9 mouse cellular contexts compared by ENCODE assay signal in genomic region chrX:155625671-155626196, GRCm38 (mm10). TPM values are rescaled to one million over a fixed set of nuclear protein-coding genes. Genes with fewer than 3 reads are reported as not detected.
DNase-seq lines count a peak whose midpoint lies in the region; ATAC-seq and TF ChIP-seq lines count a peak whose summit lies in the region.
"Had no signal": no experiment of that assay in that cellular context is flagged by ENCODE, and none has a peak within 500 bp of the region (broad histone marks: within the 10 kb centered on the region; RNA-seq: fewer than 3 reads in every experiment).

No protein-coding gene starts in this region.

- TF ChIP-seq CTCF in embryonic fibroblast, embryonic 13.5 days (IDR thresholded peaks at IDR 0.05; ENCODE audit: borderline replicate concordance, insufficient read depth, low read length), result no peak

- no peaks in the 10 kb centered on the region for H3K9me3 ChIP-seq in limb, embryonic 12.5 days

- WGBS in limb, embryonic 12.5 days, result 12% methylated on average over 13 of the region's 13 CpGs

- H3K36me3 ChIP-seq in limb, embryonic 12.5 days, result no peaks in the 10 kb centered on the region

- no peak overlapping the region for H3K27ac ChIP-seq in embryonic fibroblast, embryonic 13.5 days (ENCODE audit: insufficient read depth, low read length)
- no peak overlapping the region for H3K27ac ChIP-seq in limb, embryonic 12.5 days

- TF ChIP-seq POLR2A in embryonic fibroblast, embryonic 13.5 days (IDR thresholded peaks at IDR 0.05; ENCODE audit: low read depth, low read length), result no peak

- no peak overlapping the region for H3K9ac ChIP-seq in limb, embryonic 12.5 days (replicated peaks)

- intact Hi-C loops in left cerebral cortex, postnatal 4 days (cut with DNase I), result loop anchor here (10.0 kb wide), 2 partner anchors 1679 to 1829 kb away; no protein-coding TSS in a partner anchor

- ATAC-seq in limb, embryonic 12.5 days (ENCODE audit: insufficient number of reproducible peaks, insufficient read depth, low FRiP score, low TSS enrichment, low read depth), result no peak

- H3K4me1 ChIP-seq in embryonic fibroblast, embryonic 13.5 days (ENCODE audit: control insufficient read depth, insufficient read depth, low read length), result no peaks in the 10 kb centered on the region
- no peaks in the 10 kb centered on the region; the same call in 1 of the 2 replicates for H3K4me1 ChIP-seq in limb, embryonic 12.5 days (replicated peaks)

- peak overlapping the region; percentile 39 for H3K4me2 ChIP-seq in limb, embryonic 12.5 days

- peaks cover 54% of the 10 kb centered on the region for H3K27me3 ChIP-seq in limb, embryonic 12.5 days

- peak overlapping the region; percentile 18; the same call in 1 of the 2 replicates for H3K4me3 ChIP-seq in embryonic fibroblast, embryonic 13.5 days (ENCODE audit: insufficient read depth, low read length)
- H3K4me3 ChIP-seq in limb, embryonic 12.5 days (replicated peaks), result no peak overlapping the region
- H3K4me3 ChIP-seq: megakaryocyte, embryonic 14.5 days had no signal

- DNase-seq in left cerebral cortex, adult 11 months (ENCODE audit: low spot score), result peak; percentile 4
- no peak for DNase-seq in left cerebral cortex, postnatal 4 days
- peak; percentile 6 for DNase-seq in right cerebral cortex, postnatal 25 days
- DNase-seq in gastrocnemius, adult 18-20 months (ENCODE audit: low spot score), result no peak
- no peak for DNase-seq in spleen, postnatal 10 days (ENCODE audit: low spot score in 2 of 2)
- DNase-seq: heart, adult 11 months had no signal

RNA-seq across cellular contexts. Expression of gene Gm15155, which starts 1.2 kb away (rescaled TPM):
- 1 to 10 TPM in 1 of 2 experiments, not detected in 1; 1.2 TPM for total RNA-seq in left cerebral cortex, postnatal 4 days (2021)
- polyA plus RNA-seq in embryonic fibroblast, embryonic 13.5 days (2011; ENCODE audit: insufficient read length, low read depth, missing spikeins), result not detected in 2 replicates
- polyA plus RNA-seq in limb, embryonic 12.5 days (2016; fragmentation: Nextera tagmentation; extraction: Ambion mirVana), result not detected in 2 replicates
- total RNA-seq in gastrocnemius, adult 18-20 months (2021), result not detected

RNA-seq across cellular contexts. Expression of gene Ptchd1, which starts 2.1 kb away (rescaled TPM):
- 10 to 100 TPM; 19.9 to 24.1 TPM for total RNA-seq in left cerebral cortex, postnatal 4 days (2021)
- 2.2 and 4.8 TPM in 2 replicates for polyA plus RNA-seq in embryonic fibroblast, embryonic 13.5 days (2011; ENCODE audit: insufficient read length, low read depth, missing spikeins)
- polyA plus RNA-seq in limb, embryonic 12.5 days (2016; fragmentation: Nextera tagmentation; extraction: Ambion mirVana), result 0.63 and 0.64 TPM in 2 replicates
- total RNA-seq in gastrocnemius, adult 18-20 months (2021), result under 1 TPM in 1 of 2 experiments, not detected in 1; 0.26 TPM

Comparison
In these comparisons a context has a peak if more than half of its experiments do, and no peak if none do; other contexts are left out.
1. DNase-seq: peak in left cerebral cortex, adult 11 months (single experiment) and right cerebral cortex, postnatal 25 days (single experiment); none in left cerebral cortex, postnatal 4 days (single experiment), gastrocnemius, adult 18-20 months (single experiment) and spleen, postnatal 10 days (0 of 2).
2. RNA of gene Ptchd1, which starts 2.1 kb away (total RNA-seq): 19.9 to 24.1 TPM in left cerebral cortex, postnatal 4 days; 0.26 TPM in gastrocnemius, adult 18-20 months; every median in the first group is over 10 times any median in the second.